Mouse (Mus musculus): ENCODE results near the gene B430305J03Rik. TPM values are rescaled to one million over a fixed set of nuclear protein-coding genes. Genes with fewer than 3 reads are reported as not detected.

B430305J03Rik gene
- polyA plus RNA-seq (2012) = 0.03 and 0.11 TPM in 2 replicates

DNA sequence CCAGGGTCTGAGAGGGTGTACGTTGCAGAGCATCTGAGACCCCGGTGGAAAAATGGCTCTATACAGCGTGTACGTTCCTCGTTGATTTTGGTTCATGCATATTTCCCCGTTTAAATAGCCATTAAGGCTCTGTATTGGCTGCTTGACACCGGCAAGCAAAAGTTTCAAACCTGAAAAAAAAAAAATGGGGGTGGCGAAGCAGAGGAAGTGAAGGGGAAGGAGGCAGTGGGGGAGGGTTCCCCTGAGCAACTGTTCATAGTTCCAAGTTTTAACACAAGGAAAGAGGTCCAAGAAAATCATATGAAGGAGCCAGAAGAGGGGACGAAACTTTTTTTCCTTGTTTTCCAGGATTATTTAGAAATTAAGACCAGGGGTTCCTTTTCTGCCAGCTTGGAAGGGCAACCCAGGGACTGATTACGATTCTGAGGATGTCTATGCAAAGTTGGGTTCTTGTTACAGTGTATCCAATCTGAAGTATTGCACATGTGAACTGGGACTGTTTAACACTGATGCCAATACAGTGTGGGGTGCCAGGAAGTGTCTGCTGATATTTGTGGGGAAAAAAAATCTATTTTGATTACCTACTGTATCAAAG, at the start of gene B430305J03Rik:
Gene B430305J03Rik, minus strand, starts transcription at position 173 of the 595 bp plus-strand sequence.
- no peak for TF ChIP-seq GATA1 (IDR thresholded peaks at IDR 0.05; ENCODE audit: low read length)

DNA sequence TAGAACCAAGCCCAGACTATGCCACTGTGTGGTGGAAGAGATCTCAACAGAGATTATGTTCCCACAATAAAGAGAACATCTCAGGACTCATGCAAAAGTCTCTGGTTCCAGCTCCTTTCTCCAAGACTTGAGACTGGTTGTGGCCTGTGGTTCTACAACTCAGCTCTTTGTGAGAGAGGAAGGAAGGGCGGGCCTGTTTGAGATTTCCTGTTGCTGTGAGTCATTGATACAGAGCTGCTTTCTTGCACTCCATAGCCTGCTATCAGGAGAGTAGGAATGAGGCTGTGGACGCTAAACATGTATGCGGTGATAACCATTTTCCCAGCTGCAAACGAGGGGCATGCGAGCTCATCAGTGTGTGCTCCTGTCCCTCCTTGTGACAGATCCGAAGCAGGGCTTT, 43.9 kb upstream of the B430305J03Rik start:
- TF ChIP-seq GATA1 (IDR thresholded peaks at IDR 0.05; ENCODE audit: low read length) = no peak

DNA sequence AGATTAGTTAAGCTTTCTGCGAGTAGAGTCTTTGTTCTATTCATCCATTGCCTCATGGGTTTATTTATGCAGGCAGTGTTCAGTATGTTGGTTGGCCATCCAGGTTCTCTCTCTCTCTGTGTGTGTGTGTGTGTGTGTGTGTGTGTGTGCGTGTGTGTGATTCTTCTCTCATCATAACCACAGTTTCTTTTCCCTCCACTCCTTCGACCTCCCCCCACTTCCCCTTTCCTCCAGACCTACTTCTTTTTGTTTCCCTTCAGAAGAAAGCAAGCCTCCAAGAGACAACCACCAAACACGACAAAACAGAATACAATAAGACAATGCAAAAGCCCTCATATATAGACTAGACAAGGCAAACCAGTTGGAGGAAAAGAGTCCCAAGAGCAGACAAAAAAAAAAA, 41.2 kb upstream of the B430305J03Rik start:
- TF ChIP-seq GATA1 (IDR thresholded peaks at IDR 0.05; ENCODE audit: low read length) = no peak

DNA sequence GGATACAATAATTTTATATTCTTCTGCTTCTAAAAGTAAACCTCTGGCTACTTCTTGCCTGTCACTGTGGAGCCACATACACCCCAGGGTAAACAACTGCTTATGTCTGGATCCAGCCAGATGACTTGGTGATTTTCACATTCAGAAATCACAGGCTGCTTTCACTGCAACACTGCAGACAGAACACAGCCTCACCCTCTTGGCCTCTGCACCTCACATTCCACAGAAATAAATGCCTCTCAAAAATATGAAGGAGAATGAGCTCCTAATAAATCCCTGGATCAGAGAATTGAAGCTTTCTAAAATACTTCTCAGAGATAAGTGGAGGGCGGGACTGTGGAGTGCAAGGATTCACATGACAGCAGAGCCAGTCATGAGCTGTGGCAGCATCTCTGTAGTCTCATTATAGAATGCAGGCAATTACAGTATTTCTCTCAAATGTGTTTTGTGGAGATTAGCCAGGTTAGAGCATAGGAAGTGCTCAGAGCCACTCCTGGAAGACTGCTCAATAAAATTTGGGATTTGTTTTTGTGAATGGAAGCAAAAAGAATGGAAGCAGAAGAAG, 35.2 kb upstream of the B430305J03Rik start:
- no peak for TF ChIP-seq GATA1 (IDR thresholded peaks at IDR 0.05; ENCODE audit: low read length)

DNA sequence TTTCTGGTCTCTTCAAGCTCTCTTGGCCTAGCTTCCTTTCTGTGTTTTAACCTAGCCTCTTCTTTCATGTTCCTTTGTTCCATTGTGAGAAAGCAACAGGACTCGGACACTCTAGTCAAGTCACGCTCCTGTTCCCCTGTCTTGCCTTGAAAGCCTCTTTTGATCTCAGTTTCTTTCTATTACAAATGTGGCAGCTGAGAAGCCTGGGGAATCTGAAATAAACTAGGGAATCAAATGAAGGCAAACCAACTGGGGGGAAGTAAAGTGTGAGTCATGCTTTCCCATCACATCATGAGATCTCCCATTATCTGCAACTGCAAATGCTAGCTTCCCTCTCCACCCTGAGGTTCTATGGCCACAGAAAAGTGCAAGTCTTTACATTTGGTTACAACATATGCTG, 31.0 kb upstream of the B430305J03Rik start:
- no peak for TF ChIP-seq GATA1 (IDR thresholded peaks at IDR 0.05; ENCODE audit: low read length)

DNA sequence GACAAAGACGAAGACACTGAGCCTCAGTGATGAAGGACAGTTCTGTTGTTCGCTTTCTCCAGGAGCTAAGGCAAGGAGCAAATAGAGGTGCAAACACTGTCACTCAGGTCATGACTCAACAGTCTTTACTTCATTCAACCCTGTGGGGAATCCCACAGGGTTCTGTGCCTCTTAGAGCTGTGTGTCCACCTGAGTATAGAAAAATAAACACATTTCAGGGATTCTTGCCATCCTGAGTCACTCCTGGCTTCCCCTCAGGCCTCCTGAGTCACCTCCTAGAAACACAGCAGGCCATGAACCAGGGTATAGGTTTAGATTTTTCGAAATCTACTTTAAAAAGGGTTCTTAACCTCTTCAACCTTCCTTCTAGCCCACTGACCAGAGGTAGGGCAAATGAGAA, 29.6 kb upstream of the B430305J03Rik start:
- no peak for TF ChIP-seq GATA1 (IDR thresholded peaks at IDR 0.05; ENCODE audit: low read length)

DNA sequence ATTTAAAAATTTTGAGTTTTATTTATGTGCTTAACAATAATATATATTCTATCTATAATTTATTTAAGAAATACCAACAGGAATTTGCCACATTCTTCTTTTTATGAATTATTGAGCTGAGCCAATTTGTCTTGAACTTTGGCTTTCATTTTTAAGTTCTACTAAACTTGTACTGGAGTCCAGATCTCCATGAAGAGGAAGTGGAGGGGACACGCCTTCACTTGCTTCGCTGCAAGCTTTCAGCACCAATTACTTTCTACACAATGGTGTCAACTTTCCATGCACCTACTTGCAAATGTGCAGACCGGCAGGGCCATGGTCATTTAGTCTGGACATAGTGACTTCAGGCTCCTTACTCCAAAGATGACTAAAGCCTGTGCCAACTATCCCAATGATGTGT, 27.8 kb upstream of the B430305J03Rik start:
- TF ChIP-seq GATA1 (IDR thresholded peaks at IDR 0.05; ENCODE audit: low read length) = no peak

DNA sequence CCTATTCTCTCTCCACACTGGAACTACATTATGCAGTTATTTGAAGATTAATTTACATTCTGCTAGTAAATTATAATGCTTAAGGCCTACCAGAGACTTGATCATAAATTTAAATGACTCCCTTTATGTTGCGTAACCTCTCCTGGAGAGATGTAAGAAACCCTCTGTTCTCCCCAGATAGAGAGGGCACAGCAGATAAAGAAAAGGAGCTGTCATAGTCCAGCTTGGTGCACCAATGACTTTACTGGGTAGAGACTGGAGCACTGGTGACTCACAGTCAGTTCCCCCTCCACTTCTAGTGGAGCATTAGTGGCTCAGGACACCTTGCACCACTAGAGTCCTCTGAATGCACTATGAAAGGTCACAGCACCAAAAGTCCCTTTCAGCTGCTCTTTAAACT, 27.1 kb upstream of the B430305J03Rik start:
- TF ChIP-seq GATA1 (IDR thresholded peaks at IDR 0.05; ENCODE audit: low read length) = no peak

DNA sequence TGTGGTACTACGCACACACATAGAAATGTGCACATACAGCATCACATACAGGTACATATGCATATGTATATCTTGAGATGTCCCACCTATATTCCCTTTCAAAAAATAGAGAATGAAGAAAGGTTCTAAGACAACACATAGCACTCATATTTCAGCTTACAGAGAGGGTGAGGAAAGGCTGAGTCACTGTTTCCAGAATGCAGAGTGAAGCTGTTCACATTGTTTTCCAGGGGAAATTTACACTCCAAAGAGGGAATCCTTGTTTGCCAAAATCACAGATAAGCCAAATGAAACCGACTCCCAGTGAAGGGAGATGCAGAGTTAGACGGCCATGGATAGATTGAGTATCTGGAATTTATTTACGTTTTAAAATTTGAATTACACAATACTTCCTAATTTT, 25.8 kb upstream of the B430305J03Rik start:
- no peak for TF ChIP-seq GATA1 (IDR thresholded peaks at IDR 0.05; ENCODE audit: low read length)

DNA sequence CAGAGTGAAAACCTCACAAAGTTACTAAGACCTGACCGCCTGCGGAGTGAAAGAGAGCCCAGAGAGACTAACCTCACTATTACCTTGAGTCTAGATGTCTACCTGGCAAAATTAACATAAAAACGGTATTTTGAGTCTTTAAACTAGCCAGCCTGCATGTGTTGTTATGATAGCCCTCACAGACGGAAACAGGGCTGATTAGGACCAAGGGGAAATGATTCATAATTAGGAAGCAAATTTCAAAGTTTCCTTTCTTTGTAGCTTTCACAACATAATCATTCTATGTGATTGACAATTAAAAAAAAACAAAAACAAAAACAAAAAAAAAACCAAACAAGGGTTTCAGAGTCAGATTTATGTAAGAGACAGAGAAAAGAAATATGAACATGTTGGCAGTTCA, 20.6 kb upstream of the B430305J03Rik start:
- no peak for TF ChIP-seq GATA1 (IDR thresholded peaks at IDR 0.05; ENCODE audit: low read length)

DNA sequence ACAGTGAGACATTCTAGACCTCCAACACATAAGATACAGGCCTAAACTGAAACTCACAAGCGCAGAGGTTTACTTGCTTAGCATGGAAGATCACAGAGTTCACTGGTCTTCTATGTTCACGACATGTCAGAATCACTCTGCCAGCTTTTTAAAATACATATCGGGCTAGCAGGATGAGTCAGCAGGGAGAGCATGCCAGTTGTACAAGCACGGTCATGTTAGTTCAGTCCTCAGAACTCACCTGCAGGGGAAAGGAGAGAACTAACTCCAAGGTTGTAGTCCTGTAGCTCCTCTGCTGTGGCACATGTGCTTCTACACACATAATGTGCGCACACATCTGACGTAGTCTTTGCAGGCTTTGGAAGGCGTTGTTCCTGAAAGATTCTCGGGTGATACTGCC, 10.2 kb upstream of the B430305J03Rik start:
- no peak for TF ChIP-seq GATA1 (IDR thresholded peaks at IDR 0.05; ENCODE audit: low read length)

DNA sequence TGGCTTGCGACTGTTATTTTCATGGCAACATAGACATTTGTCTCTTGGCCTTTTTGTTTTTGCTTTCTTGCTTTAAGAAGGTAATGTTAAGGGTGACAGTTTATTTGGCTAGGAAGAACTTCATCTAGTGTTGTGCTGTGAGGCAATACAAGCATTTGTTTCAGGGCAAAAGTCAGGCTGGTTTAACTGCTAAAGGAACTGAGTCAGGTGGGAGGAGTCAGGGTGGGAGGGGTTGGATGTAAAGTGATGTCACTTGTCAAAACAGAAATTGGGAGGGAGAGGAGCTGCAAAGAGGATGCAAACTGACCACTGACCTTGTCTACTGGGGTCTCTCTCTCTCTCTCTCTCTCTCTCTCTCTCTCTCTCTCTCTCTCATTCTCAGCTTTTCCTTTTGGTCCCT, 2.7 kb upstream of the B430305J03Rik start:
- TF ChIP-seq GATA1 (IDR thresholded peaks at IDR 0.05; ENCODE audit: low read length) = no peak

DNA sequence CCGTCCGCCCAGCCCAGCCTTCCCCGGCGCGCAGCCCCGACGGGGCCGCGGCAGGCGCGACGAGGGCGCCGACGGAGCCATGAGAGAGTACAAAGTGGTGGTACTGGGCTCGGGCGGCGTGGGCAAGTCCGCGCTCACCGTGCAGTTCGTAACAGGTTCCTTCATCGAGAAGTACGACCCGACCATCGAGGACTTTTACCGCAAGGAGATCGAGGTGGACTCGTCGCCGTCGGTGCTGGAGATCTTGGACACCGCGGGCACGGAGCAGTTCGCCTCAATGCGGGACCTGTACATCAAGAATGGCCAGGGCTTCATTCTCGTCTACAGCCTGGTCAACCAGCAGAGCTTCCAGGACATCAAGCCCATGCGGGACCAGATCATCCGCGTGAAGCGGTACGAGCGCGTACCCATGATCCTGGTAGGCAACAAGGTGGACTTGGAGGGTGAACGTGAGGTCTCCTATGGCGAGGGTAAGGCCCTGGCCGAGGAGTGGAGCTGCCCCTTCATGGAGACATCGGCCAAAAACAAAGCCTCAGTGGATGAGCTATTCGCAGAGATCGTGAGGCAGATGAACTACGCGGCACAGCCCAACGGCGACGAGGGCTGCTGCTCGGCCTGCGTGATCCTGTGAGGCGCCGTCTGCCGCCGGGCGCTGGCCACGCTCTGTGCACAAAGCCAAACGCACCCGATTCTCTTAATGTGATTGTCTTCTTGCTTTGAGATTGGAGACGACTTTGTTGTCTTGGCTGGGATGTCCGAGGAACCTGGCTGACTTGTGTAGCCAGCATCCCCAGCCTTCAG, 573 bp downstream of the B430305J03Rik start:
- TF ChIP-seq GATA1 (IDR thresholded peaks at IDR 0.05; ENCODE audit: low read length) = no peak

DNA sequence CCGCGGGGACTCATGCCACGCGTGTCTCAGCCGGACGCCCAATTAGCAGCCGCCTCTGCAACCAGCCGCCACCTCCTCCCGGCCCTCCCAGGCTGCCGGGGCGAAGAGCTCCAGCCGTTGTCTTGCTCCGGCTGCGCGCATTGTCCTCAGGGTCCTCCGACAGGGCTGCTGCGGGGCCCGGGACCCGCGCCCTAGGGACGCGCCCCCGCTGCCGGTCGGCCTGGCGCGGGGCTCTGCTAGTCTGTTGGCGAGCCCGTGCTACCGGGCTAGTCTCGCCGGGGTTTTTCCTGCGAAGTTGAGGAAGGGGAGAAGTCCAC, 1.1 kb downstream of the B430305J03Rik start:
- TF ChIP-seq GATA1 (IDR thresholded peaks at IDR 0.05; ENCODE audit: low read length) = no peak

DNA sequence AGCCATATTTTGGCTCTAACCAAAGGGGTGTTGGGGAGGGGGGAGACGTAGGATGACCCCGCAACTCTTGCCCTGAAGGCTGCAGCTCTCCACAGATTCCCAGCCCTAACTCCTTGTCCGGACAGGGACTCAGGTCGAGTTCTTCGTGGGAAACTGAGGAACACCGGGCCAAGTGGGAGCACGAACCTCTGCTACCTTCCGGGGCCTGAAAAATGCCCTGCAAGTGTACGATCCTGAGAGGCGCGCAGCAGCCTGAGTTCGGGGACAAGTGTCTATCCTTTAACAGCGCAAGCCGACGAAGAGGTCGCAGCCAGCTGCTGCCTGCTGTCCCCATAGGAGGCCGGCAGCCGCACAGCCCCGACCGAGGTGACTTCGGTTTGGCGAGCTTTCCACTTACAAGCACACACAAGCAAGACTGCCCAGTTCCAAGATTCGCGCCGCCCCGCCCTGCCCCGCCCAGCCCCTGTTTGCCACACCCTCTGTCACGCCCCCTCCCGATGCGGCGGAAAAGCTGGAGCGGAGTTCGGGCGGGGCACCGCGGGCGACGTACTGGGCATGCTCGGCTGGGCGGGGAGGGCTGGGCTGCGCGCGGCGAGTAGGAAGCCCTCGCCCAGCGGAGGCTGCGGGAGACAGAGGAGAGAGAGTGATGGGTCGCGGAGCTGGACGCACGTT, 1.6 kb downstream of the B430305J03Rik start:
- TF ChIP-seq GATA1 (IDR thresholded peaks at IDR 0.05; ENCODE audit: low read length) = no peak
